Mouse (Mus musculus) layer of hippocampus, adult 18-20 months (tissue): ENCODE data around the gene Ahsg. TPM values are rescaled to one million over a fixed set of nuclear protein-coding genes. Genes with fewer than 3 reads are reported as not detected.
A peak's percentile ranks its signal among the peaks of the same experiment; 100 is the strongest.

Experiments used
- DNase-seq, 2 experiments: peaks; one replicate each; pipeline ENCODE4 v3.0.0; 2022; ENCODE audit warnings: low spot score in 2 of 2
- total RNA-seq, 2 experiments: library from RNA; stranded (reverse); gene quantifications; 2 replicates each; pipeline ENCODE4 v1.2.3; 2021

The Ahsg gene
- total RNA-seq, 2 experiments from 2014 or later = not detected

DNA sequence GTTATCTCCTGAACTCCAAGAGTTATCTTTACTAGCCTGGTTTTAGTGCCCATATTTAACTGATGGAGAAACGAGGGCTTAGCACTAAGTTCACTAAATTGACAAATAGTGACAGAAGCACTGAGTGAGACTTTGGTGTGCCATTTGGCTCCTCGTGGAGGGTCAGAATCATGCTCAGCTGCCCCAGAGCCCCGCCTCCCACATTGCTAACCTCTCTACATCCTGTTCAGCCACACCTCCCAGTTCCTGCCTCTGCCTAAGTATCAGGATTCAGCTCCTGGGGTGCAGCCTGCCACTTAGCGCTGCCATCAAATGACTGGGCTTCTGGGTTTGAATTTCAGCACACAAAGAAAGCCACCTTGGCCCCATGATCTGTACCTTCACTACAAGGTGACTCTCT lies 5.7 kb upstream of the Ahsg start:
- DNase-seq = no peak

DNA sequence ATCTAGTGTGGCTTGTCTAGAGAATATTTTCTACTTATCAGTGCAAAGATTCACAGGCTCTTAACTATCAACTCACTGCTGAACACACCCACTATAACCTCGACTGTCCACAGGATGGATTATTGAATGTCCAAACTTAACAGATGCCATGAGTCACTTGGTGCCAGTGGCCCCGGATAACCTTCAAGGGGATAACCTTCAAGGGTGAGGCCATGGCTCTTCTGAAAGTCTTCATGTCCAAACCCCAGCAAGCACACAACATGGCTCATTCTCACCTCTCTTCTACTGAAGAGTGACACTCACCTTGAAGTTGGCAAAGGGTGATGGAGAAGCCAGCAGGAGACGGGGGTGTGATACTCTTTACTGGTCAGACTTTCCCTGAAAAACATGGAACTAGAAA lies 4.4 kb upstream of the Ahsg start:
- no peak for DNase-seq

- no peak for DNase-seq
Observed at GRCm38 (mm10) chr16:22888835-22889234, 2.2 kb upstream of the Ahsg start.

DNA sequence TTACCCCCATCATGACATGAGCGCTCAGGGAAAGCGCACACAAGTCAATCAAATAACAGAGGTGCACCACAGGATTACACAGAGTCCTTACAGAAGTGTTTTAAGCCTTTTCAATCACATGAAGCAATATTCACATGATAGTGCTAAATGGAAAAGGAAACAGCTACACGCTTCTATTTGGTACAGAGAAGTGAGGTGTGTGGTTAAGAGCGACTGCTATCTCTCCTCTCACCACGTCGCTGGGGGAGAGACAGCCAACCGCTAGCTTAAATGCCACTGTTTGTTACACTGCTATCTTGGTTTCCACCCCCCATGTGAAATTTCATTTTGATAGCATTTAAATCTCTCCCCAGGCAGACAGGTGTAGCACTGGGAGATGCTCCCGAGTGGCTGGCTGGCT lies 1.4 kb upstream of the Ahsg start:
- DNase-seq = no peak

- DNase-seq = no peak
Observed at GRCm38 (mm10) chr16:22891733-22892154, 667 bp downstream of the Ahsg start.

GRCm38 (mm10) chr16:22894095-22894494 lies 3.0 kb downstream of the Ahsg start:
- no peak for DNase-seq

GRCm38 (mm10) chr16:22896618-22897017 lies 5.5 kb downstream of the Ahsg start:
- DNase-seq = no peak

DNA sequence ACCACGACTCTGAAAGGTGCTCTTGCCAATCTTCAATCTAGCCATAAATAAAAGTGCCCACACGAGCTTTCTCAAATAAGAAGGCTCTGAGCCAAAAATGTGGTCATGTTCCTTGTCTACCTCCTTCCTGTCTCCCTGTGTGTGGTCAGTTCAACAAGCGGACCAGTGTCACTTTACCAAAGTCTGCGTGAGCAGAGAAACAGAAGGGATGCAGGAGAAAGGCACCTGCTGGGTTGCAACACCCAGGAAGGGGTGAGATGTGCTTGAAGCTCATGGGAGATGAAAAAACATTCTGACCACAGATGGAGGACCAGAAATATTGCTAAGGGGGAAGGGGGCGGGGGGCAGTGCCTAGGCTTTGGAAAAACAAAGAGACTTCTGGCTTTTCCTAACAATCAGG lies 8.3 kb downstream of the Ahsg start:
- DNase-seq = no peak

- no peak for DNase-seq
Observed at GRCm38 (mm10) chr16:22899866-22900570, 8.9 kb downstream of the Ahsg start.

DNA sequence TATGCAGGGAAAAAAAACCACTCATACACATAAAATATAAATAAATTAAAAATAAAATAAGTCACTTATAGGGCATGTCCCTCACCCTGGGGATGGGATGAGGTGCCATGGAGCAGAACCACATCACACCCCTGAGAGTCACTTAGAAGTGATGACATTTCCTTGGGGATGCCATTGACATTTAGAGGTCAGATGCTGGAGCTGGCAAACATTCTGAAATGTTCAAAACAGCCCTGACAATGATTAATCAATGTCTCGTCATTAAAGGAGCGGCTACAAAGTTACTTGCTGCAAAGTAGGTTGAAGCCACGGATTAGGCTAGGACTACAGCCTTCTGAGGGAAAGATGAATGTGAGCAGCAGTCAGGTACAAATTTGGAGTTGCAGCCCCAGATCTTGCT lies 10.2 kb downstream of the Ahsg start:
- DNase-seq = no peak

- no peak for DNase-seq
Observed at GRCm38 (mm10) chr16:22909290-22909689, 18.2 kb downstream of the Ahsg start.

DNA sequence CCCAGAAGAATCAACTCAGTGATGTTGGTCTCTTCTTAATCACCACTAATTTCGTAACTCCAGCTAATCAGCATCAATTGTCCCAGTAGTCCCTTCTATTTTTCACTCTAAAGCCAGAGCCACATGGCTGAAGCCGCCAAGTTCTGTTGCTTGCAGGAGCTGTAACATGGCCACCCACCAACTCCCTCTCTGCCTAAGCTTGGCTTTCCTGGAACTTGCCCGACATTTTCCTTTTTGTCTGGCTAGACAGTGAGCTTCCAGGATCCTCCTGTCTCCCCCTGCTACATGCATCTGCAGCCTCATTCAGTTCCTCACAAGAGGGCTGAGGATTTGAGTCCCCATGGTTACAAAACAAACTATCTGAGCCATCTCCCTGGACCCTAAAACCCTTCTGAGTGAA lies 20.9 kb downstream of the Ahsg start:
- peak; percentile 15 to 53 for DNase-seq

GRCm38 (mm10) chr16:22912886-22913285 lies 21.8 kb downstream of the Ahsg start:
- DNase-seq = no peak

DNA sequence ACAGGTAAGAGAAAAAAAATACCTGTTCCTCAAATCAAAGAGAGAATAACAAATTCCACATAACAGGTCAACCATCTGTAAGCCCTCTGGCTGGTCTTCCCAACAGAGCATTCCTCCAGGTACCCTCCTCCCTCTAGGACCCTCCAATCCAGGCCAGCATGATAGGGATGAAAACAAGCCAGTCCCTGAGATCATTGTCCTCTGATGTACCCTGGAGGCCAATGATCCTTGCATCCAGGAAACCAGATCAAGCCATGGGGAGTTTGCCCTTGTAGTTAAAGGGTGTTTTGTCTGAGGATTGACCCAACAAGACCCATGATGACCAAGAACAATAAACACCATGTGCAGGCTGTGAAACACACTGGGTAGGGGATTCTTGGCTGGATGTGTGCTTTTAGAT lies 23.2 kb downstream of the Ahsg start:
- DNase-seq = no peak

- no peak for DNase-seq
Observed at GRCm38 (mm10) chr16:22918034-22918433, 27.0 kb downstream of the Ahsg start, which contains the start of gene Fetub. Gene Fetub (plus strand): TSS chr16:22918334.

GRCm38 (mm10) chr16:22918664-22919312 lies 27.7 kb downstream of the Ahsg start:
- DNase-seq = no peak

- DNase-seq = no peak
Observed at GRCm38 (mm10) chr16:22919971-22920854, 29.1 kb downstream of the Ahsg start.

- DNase-seq = no peak
Observed at GRCm38 (mm10) chr16:22921761-22922160, 30.7 kb downstream of the Ahsg start.

DNA sequence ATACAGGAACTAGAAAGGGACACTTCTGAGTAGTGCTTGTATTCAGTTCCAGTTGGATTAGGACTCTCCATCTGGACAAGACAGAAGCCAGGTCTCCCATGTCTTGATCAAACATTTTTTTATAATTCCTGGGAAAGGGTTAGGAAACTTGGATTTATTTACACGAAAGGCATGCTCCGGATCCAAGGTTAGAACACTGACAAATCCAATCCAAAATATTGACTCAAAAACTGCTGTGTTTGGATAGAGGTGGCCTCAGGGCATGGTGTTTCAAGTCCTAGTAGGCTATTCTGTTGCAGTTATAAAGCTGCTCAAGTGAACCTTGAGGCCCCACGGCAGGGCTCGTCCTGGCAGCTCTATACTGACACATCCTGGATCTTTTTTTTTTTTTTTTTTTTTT lies 31.4 kb downstream of the Ahsg start:
- DNase-seq = no peak

DNA sequence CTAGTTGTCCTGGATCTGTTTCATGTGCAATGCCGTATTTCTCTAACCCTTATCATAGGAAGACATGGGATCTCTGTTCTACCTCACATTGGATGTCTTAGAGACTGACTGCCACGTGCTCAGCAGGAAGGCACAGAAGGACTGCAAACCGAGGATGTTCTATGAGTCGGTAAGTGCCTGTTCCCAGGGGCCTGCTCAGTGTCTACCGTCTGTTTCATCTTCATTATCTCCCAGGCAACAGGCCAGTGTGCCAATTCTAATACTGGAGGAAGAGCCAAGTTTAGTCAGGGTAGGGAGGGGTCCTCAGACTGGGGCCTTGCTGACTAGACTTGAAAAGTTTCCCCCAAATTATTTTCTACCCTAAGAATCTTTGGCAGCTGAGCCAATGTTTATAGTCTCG lies 38.5 kb downstream of the Ahsg start:
- peak; percentile 54 to 62 for DNase-seq

GRCm38 (mm10) chr16:22931431-22932200 lies 40.5 kb downstream of the Ahsg start:
- DNase-seq = no peak
